Mouse (Mus musculus) B cell, adult 2 months (primary cell): ENCODE data around the gene Col4a3bp.

Experiments used
- DNase-seq, 2 experiments: peaks; one replicate each; pipeline ENCODE4 v3.0.0; 2022

Gene Col4a3bp

DNA sequence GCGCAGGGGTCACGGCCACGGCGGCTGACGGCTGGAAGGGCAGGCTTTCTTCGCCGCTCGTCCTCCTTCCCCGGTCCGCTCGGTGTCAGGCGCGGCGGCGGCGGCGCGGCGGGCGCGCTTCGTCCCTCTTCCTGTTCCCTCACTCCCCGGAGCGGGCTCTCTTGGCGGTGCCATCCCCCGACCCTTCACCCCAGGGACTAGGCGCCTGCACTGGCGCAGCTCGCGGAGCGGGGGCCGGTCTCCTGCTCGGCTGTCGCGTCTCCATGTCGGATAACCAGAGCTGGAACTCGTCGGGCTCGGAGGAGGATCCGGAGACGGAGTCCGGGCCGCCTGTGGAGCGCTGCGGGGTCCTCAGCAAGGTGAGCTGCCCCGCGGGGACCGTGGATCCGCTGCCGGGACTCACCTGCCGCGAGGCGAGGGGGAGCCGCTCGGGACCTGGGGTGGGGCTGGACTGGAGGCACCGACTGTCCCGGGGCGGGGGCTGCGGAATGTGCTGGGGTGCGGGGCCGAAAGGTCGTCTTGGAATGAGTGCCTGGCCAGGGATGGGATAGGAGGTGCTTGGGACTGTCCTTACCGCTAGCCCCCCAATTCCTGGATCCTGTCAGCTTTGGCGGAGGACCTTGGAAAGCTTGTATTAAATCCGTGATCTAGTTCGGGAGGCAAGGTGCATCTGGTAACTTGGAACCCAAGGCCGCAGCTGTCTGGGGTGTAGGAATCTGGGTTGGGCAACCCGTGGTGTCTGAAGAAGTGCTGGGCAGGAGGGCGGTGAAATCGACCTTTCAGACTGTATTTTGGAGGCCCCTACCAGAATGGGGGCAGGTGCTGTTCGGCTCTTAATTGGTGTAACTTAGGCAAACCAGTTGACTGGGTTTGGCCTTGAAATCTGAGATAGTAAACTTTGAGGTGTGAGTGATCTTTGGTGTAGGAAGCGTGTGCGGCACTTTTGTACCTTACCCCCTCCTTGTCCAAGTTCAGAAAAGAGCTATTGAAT, 778 bp downstream of the Col4a3bp start:
- no peak for DNase-seq

DNA sequence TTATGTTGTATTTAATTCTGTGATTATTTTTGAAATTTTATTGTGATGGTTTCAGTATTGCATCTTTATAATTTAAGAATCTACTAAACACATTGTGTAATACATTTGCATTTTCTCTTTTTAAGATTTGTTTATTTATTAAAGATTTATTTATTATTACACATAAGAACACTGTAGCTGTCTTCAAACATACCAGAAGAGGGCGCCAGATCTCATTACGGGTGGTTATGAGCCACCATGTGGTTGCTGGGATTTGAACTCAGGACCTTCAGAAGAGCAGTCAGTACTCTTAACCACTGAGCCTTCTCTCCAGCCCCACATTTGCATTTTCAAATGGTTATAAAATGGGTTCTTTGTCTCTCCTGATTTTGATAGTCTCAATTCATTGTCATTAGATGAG, 2.1 kb downstream of the Col4a3bp start:
- peak; percentile 33 to 40 for DNase-seq

GRCm38 (mm10) chr13:96547250-96547649, 4.8 kb downstream of the Col4a3bp start:
- DNase-seq = no peak

DNA sequence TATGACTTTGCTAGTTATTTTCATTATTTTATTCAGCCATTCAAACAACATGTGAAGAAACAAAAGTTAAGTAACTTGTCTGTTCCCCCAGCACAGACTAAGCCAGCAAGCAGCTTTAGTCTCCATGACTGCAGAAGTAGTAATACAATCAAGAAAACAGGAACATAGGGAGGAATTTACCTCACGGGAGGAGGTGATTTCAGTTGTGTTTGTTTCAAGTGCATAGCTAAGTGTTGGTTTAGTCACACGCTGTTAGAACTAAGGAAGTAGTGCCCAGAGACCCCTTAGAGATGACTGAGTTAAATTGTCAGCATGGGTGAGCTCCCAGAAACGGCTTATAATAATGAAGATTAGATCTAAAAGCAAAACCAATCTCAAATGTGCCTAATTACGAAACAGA, 5.5 kb downstream of the Col4a3bp start:
- no peak for DNase-seq

DNA sequence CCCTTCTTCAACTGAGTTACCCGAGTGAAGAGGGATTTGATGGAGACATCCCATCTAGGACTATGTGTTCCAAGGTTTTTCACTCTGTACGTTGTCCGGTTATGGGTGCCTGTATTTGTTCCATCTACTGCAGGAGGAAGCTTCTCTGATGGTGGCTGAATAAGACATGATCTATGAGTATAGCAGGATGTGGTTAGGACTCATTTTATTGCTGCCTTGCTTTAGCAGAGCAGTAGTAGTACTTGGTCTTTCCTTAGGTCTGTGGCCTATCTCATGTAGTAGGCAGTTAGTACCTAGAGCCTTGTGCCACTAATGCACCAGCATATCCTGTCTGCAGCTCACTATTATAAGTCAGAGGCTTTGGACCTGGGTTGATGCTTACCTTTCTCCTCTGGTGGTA, 12.7 kb downstream of the Col4a3bp start:
- no peak for DNase-seq

GRCm38 (mm10) chr13:96567977-96568376, 25.6 kb downstream of the Col4a3bp start:
- no peak for DNase-seq

- no peak for DNase-seq
Observed at GRCm38 (mm10) chr13:96570313-96571015, 28.0 kb downstream of the Col4a3bp start.

- DNase-seq = no peak
Observed at GRCm38 (mm10) chr13:96571016-96571361, 28.6 kb downstream of the Col4a3bp start.

- no peak for DNase-seq
Observed at GRCm38 (mm10) chr13:96574170-96574569, 31.8 kb downstream of the Col4a3bp start.

GRCm38 (mm10) chr13:96579104-96579503, 36.7 kb downstream of the Col4a3bp start:
- DNase-seq = no peak

DNA sequence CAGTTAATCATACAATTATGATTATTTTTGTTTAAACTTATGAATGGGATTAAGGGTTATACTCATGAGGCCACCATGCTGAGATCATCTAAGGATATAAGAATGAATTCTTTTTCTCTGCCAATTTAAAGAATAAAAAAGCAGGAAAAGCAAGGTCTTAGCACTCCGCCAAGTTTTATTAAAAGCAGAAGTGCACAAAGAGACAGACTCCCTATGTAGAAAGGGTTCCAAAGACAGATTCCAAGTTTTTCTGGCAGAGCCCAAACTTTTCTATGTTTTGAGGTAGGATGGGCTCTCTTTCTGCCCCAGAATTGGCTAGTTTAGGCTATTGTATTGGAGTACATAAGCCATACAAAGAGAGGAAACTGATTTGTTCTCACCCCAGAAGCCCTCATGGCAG, 37.6 kb downstream of the Col4a3bp start:
- DNase-seq = no peak

DNA sequence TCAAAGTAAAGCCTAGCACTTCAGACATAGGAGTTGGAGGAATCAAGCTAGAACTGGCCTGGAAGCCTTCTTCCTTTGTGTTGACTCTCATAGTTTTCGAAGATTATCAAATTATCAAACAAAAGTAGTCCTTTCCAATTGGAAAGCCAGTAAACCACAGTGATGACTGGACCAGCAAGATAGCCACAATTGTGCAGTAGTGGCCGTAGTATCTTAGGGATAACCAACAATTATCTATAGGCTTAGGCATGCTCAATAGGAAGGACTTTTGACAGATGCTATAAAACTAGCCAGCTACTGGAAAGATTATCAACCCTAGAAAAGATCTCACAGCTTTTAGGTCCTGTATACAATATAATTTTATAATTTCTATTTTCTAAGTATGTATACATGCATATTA, 41.8 kb downstream of the Col4a3bp start:
- DNase-seq = no peak

- no peak for DNase-seq
Observed at GRCm38 (mm10) chr13:96586540-96586939, 44.1 kb downstream of the Col4a3bp start.

GRCm38 (mm10) chr13:96588642-96589041, 46.2 kb downstream of the Col4a3bp start:
- no peak for DNase-seq

DNA sequence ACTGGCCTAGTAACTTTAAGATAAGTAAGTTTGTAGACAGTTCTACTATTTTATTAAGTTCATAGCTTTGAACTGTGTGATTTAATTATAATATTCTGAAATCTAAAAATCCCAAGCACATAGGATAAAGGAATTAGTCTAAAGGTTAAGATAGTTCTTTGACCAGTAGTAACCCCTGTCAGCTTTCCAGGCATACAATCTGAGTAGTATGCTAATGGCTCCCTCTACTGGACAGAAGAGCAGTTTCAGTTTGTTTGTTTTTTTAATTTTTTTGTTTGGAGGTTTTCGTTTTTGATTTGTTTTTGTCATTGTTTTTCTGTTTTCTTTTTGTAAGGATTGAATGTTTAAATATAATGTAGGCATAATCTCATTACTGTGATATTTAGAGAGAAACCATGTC, 51.2 kb downstream of the Col4a3bp start:
- DNase-seq = no peak

DNA sequence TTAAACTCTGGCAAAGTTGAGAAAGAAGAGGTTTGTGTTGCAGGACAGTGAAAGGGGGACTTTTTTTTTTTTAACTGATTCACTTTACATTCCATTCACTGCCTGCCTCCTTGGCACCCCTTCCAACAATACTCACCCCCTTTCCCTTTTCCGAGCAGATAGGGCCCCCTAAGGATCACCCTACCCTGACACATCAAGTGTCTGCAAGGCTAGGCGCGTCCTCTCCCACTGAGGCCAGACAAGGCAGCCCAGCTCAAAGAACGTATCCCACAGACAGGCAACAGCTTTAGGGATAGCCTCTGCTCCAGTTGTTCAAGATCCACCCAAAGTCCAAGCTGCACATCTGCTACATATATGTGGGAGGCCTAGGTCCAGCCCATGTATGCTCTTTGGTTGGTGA, 51.7 kb downstream of the Col4a3bp start:
- no peak for DNase-seq

- no peak for DNase-seq
Observed at GRCm38 (mm10) chr13:96599182-96599581, 56.8 kb downstream of the Col4a3bp start.

- DNase-seq = no peak
Observed at GRCm38 (mm10) chr13:96604242-96604641, 61.8 kb downstream of the Col4a3bp start.

DNA sequence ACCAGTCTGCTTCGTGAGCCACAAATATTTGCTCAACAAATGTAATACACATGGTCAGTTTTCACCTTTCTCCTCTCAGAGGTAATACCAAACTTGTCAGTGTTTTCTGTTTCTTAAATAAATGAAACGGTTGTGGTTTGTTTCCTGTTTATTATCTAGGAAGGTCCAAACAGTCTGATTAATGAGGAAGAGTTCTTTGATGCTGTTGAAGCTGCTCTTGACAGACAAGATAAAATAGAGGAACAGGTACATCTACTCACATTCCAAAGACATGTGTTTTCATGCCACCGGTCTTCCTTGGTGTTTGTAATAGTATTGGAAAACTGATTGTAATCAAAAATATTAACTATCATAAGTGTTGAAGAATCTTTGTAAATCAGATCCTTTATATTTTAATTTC, 72.2 kb downstream of the Col4a3bp start:
- DNase-seq = no peak

DNA sequence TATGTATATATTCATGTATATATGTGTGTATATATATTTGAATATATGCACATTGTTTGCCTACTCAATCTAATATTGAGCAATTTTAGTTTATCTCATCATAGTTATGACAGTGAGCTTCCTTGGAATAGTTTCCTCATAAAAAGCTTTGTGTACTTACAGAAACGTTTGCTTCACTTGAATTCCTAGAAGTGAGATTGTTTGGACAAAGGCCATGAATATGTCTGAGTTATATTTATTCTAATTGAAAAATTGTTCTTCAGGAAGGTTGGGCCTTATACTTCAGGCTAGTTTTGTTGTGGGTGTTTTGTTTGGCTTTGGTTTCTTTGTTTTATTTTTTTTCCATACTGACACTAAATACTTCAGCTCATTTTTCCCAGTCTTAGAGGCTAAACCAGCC, 78.5 kb downstream of the Col4a3bp start:
- DNase-seq = no peak

DNA sequence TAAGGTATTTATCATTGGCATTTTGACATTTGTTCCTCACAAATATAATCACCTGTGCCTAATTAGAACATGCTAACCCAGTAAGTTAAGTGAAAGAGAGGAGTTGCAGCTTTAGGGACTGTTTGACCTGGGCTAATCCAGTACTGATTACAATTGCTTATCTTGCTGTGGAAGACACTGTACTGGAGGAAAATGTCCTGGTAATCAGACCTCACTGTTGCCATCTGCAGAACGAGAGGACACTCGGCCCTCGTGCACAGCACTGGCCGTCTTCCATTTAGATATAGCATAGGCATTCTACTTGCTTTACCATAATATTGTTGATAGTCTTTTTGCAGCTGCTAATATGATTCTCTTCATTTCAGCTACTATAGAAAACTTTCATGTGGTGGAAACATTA, 88.0 kb downstream of the Col4a3bp start:
- DNase-seq = no peak

GRCm38 (mm10) chr13:96644168-96644567, 101.8 kb downstream of the Col4a3bp start:
- no peak for DNase-seq

- no peak for DNase-seq
Observed at GRCm38 (mm10) chr13:96645822-96646221, 103.4 kb downstream of the Col4a3bp start.

DNA sequence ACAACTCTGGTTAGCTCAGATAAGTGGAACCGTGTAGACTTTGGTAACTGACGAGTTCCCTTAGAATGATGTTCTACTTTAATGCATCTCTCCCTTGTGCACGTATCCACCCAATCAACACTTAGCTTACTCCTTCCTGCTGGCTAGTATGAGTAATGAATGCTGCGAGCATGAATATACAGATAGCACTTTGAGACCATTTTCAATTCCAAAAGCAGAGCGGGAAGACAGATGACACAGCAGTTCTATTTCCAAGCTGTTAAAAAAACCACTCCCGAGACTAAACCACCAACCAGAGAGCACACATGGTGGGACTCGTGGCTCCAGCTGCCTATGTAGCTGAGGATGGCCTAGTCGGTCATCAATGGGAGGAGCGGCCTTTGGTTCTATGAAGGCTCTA, 110.6 kb downstream of the Col4a3bp start:
- DNase-seq = no peak
